Mouse (Mus musculus) layer of hippocampus, adult 18-20 months (tissue): ENCODE data around the gene Dgkh. TPM values are rescaled to one million over a fixed set of nuclear protein-coding genes. Genes with fewer than 3 reads are reported as not detected.
"Not testable (repeated sequence)": the region's sequence is repeated elsewhere in the genome, so short reads cannot be mapped to it uniquely, and the experiment has no call there.

Experiments used
- DNase-seq, 2 experiments: peaks; one replicate each; pipeline ENCODE4 v3.0.0; 2022; ENCODE audit warnings: low spot score in 2 of 2
- long read RNA-seq: library from polyadenylated mRNA; stranded (forward); transcript quantifications from one replicate; pipeline ENCODE4 v2.0.0, GENCODE M21; 2021
- total RNA-seq, 2 experiments: library from RNA; stranded (reverse); gene quantifications; 2 replicates each; pipeline ENCODE4 v1.2.3; 2021

Dgkh gene
- 10 to 100 TPM; 92.0 to 95.8 TPM for total RNA-seq
- long read RNA-seq, full-length matches to known transcripts: 9 of 25 reads
- long read RNA-seq, partial matches to known transcripts: 4 of 25 reads
- long read RNA-seq, other reads (novel, unspliced or antisense): 12 of 25 reads

GRCm38 (mm10) chr14:78732617-78733312, at the start of gene Dgkh:
Gene Dgkh (minus strand): TSS chr14:78732776.
- DNase-seq: peak; percentile 83 to 85

- DNase-seq: peak in 1 of 2 experiments; percentile 46
These were observed 44.6 kb upstream of the Dgkh start for GRCm38 (mm10) chr14:78777215-78777614.

- no peak for DNase-seq
These were observed 44.1 kb upstream of the Dgkh start for GRCm38 (mm10) chr14:78776659-78777058.

GRCm38 (mm10) chr14:78775699-78776098, 43.1 kb upstream of the Dgkh start:
- DNase-seq: no peak

- no peak for DNase-seq
These were observed 42.6 kb upstream of the Dgkh start for GRCm38 (mm10) chr14:78775226-78775625.

GRCm38 (mm10) chr14:78770457-78770856, 37.9 kb upstream of the Dgkh start:
- no peak for DNase-seq

GRCm38 (mm10) chr14:78761064-78761463, 28.5 kb upstream of the Dgkh start:
- no peak for DNase-seq

GRCm38 (mm10) chr14:78759491-78759890, 26.9 kb upstream of the Dgkh start:
- no peak for DNase-seq

GRCm38 (mm10) chr14:78755316-78755715, 22.7 kb upstream of the Dgkh start:
- DNase-seq: no peak

GRCm38 (mm10) chr14:78748692-78749091, 16.1 kb upstream of the Dgkh start:
- no peak for DNase-seq

- no peak for DNase-seq
These were observed 15.5 kb upstream of the Dgkh start for GRCm38 (mm10) chr14:78747969-78748651.

GRCm38 (mm10) chr14:78747454-78747853, 14.9 kb upstream of the Dgkh start:
- no peak for DNase-seq

GRCm38 (mm10) chr14:78734605-78735004, 2.0 kb upstream of the Dgkh start:
- DNase-seq: no peak

GRCm38 (mm10) chr14:78734203-78734602, 1.6 kb upstream of the Dgkh start:
- DNase-seq: not testable (repeated sequence)

- DNase-seq: no peak
These were observed 945 bp upstream of the Dgkh start for GRCm38 (mm10) chr14:78733366-78734076.

- no peak for DNase-seq
These were observed 542 bp downstream of the Dgkh start for GRCm38 (mm10) chr14:78731852-78732616.

GRCm38 (mm10) chr14:78731240-78731639, 1.3 kb downstream of the Dgkh start:
- peak in 1 of 2 experiments; percentile 55 for DNase-seq

- no peak for DNase-seq
These were observed 6.6 kb downstream of the Dgkh start for GRCm38 (mm10) chr14:78725976-78726375.

- peak in 1 of 2 experiments; percentile 20 for DNase-seq
These were observed 7.1 kb downstream of the Dgkh start for GRCm38 (mm10) chr14:78725307-78725956.
